Mouse (Mus musculus): ENCODE data around the gene Pds5b. TPM values are rescaled to one million over a fixed set of nuclear protein-coding genes. Genes with fewer than 3 reads are reported as not detected.

The Pds5b gene
- total and polyA plus RNA-seq, 3 experiments: 21.9 to 52.7 (median 46.2) TPM

DNA sequence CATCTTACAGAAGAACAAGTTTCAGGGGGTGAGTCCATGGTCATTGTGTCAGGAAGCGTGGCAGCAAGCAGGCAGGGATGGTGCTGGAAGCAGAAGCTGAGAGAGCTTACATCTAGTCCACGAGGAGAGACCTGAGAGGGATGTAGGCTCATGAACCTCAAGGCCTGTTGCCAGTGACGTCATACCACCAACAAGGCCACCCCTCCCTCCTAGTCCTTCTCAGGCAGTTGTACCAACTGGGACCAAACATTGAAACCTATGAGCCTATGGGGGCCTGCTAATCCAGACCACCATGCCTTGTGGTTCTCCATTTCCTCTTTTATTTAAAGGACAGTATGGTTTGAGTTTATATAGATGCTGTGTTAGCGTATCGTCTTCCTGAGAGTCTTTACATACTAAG lies 143.2 kb downstream of the Pds5b start:
- H3K36me3 ChIP-seq (ENCODE audit: control insufficient read depth in 1 of 2, insufficient read depth in 2 of 2, low read length in 2 of 2): no peaks in the 10 kb centered on the region
- no peaks in the 10 kb centered on the region for H3K79me2 ChIP-seq (ENCODE audit: control insufficient read depth, insufficient read depth, low read length, poor library complexity)
- H3K9me3 ChIP-seq (replicated peaks; ENCODE audit: insufficient read depth, low read length): no peaks in the 10 kb centered on the region
- no peak overlapping the region for H3K4me3 ChIP-seq (ENCODE audit: control insufficient read depth in 1 of 2, insufficient read depth in 1 of 2, low read depth in 2 of 2, low read length in 2 of 2)
- peak; percentile 19 for DNase-seq (ENCODE audit: low read depth, low spot score)
- no peak overlapping the region for H3K9ac ChIP-seq (ENCODE audit: control insufficient read depth, low read depth, low read length, poor library complexity, severe bottlenecking)
- TF ChIP-seq POLR2AphosphoS2 (IDR thresholded peaks at IDR 0.05; ENCODE audit: low read length) (peak; percentile 18; the same call in 1 of the 2 replicates), CHD2 (IDR thresholded peaks at IDR 0.05; ENCODE audit: low read length) (no peak)
- no peaks in the 10 kb centered on the region for H3K27me3 ChIP-seq (ENCODE audit: control insufficient read depth in 1 of 2, insufficient read depth in 2 of 2, low read length in 2 of 2)
- no peaks in the 10 kb centered on the region for H3K4me1 ChIP-seq (ENCODE audit: control insufficient read depth in 1 of 2, insufficient read depth in 2 of 2, low read length in 2 of 2)
- H3K27ac ChIP-seq (ENCODE audit: control insufficient read depth, low read depth, low read length): no peak overlapping the region

- Histone ChIP-seq H3K79me2 (ENCODE audit: control insufficient read depth, insufficient read depth, low read length, poor library complexity) (no peaks in the 10 kb centered on the region), H3K27ac (ENCODE audit: control insufficient read depth, low read depth, low read length) (no peak overlapping the region), H3K4me1 (ENCODE audit: control insufficient read depth in 1 of 2, insufficient read depth in 2 of 2, low read length in 2 of 2) (no peaks in the 10 kb centered on the region), H3K9me3 (replicated peaks; ENCODE audit: insufficient read depth, low read length) (no peaks in the 10 kb centered on the region), H3K9ac (ENCODE audit: control insufficient read depth, low read depth, low read length, poor library complexity, severe bottlenecking) (no peak overlapping the region), H3K36me3 (ENCODE audit: control insufficient read depth in 1 of 2, insufficient read depth in 2 of 2, low read length in 2 of 2) (no peaks in the 10 kb centered on the region), H3K27me3 (ENCODE audit: control insufficient read depth in 1 of 2, insufficient read depth in 2 of 2, low read length in 2 of 2) (no peaks in the 10 kb centered on the region), H3K4me3 (ENCODE audit: control insufficient read depth in 1 of 2, insufficient read depth in 1 of 2, low read depth in 2 of 2, low read length in 2 of 2) (no peak overlapping the region)
- TF ChIP-seq GATA1 (IDR thresholded peaks at IDR 0.05; ENCODE audit: low read depth, low read length) (no peak), CHD2 (IDR thresholded peaks at IDR 0.05; ENCODE audit: low read length) (no peak), POLR2AphosphoS5 (IDR thresholded peaks at IDR 0.05; ENCODE audit: borderline replicate concordance, low read depth, low read length) (no peak), MAFK (IDR thresholded peaks at IDR 0.05; ENCODE audit: borderline replicate concordance, low read depth, low read length) (no peak), ZC3H11A (IDR thresholded peaks at IDR 0.05; ENCODE audit: low read depth, low read length) (no peak), HCFC1 (IDR thresholded peaks at IDR 0.05; ENCODE audit: low read depth, low read length) (no peak), MYB (IDR thresholded peaks at IDR 0.05; ENCODE audit: low read depth, low read length) (no peak), RAD21 (IDR thresholded peaks at IDR 0.05; ENCODE audit: low read depth, low read length) (no peak), POLR2A (IDR thresholded peaks at IDR 0.05; ENCODE audit: control insufficient read depth in 1 of 2, insufficient read depth in 1 of 2, low read depth in 1 of 2, low read length in 2 of 2, poor library complexity in 1 of 2) (no peak), CHD1 (IDR thresholded peaks at IDR 0.05; ENCODE audit: low read depth, low read length) (no peak), SIN3A (IDR thresholded peaks at IDR 0.05; ENCODE audit: low read length) (no peak), BHLHE40 (IDR thresholded peaks at IDR 0.05; ENCODE audit: borderline replicate concordance, low read depth, low read length) (no peak), ZMIZ1 (IDR thresholded peaks at IDR 0.05; ENCODE audit: low read depth, low read length) (no peak), MYC (IDR thresholded peaks at IDR 0.05; ENCODE audit: low read depth, low read length) (no peak), ZNF384 (IDR thresholded peaks at IDR 0.05; ENCODE audit: low read depth, low read length) (no peak), GABPA (IDR thresholded peaks at IDR 0.05; ENCODE audit: low read depth, low read length) (no peak), MXI1 (IDR thresholded peaks at IDR 0.05; ENCODE audit: low read depth, low read length) (no peak), NELFE (IDR thresholded peaks at IDR 0.05; ENCODE audit: low read depth, low read length) (no peak)
- DNase-seq (ENCODE audit: low read depth, low spot score): no peak
These were observed 144.5 kb downstream of the Pds5b start for GRCm38 (mm10) chr5:150818041-150818440.
